Mouse (Mus musculus) olfactory bulb, adult 2 months (tissue): Measurements from ENCODE around the gene Daam1.

ENCODE experiments used
- CTCF ChIP-seq: fragments of 200-500 bp; IDR thresholded peaks from 2 replicates; pipeline ENCODE4 v1.5.1; 2012; ENCODE audit warnings: low read depth, mild to moderate bottlenecking, low read length, moderate library complexity; ENCODE audit not compliant: insufficient read depth
- POLR2A ChIP-seq: fragments of 200-500 bp; IDR thresholded peaks from 2 replicates; pipeline ENCODE4 v1.6.1; 2012; ENCODE audit warnings: mild to moderate bottlenecking, low read depth, low read length, moderate library complexity; ENCODE audit not compliant: insufficient read depth

DNA sequence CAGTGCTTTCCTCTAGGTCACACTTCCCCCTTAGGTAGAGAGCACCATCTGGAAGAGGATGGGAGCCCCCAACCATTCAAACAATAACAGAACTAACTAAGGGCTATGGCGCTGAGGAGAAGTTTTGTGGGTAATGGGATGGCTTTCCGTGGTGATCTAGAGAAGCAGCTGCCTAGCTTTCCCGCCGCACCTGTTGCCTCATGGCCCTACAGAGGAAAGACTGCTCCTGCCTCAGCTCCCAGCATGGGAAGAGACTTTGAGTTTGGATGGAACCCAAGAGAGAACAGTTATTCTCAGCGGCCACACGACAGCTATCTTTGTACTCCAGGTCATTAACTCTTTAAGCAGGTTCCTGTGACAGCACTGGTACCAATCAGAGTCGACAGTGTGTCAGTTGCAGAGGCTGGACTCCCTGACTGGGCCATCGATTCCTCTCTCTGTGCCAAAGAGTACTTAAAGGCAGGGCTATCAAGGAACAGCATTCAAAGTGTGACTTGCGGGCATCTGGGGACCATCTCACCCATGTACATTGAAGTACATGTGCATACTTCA, 94.2 kb downstream of the Daam1 start:
- TF ChIP-seq CTCF (no peak), POLR2A (no peak)
